Mouse (Mus musculus) heart, embryonic 12.5 days (tissue): Measurements from ENCODE around the gene Csmd2. TPM values are rescaled to one million over a fixed set of nuclear protein-coding genes. Genes with fewer than 3 reads are reported as not detected.

Experiments used
- ATAC-seq: fragments of 200-750 bp; cut with Nextera tagmentation; 2 replicates; pipeline ENCODE4 v1.8.0; 2017; ENCODE audit warnings: moderate TSS enrichment, moderate library complexity; ENCODE audit not compliant: insufficient number of reproducible peaks, low FRiP score
- H3K27ac ChIP-seq: fragments of 300-500 bp; sonication (generic); 2 replicates; pipeline ENCODE4 v1.5.1; 2016; ENCODE audit warnings: mild to moderate bottlenecking, moderate library complexity; ENCODE audit not compliant: poor library complexity, severe bottlenecking
- H3K27me3 ChIP-seq: fragments of 300-500 bp; sonication (generic); replicated peaks from 2 replicates; pipeline ENCODE4 v1.6.1; 2016; ENCODE audit warnings: mild to moderate bottlenecking, moderate library complexity
- H3K36me3 ChIP-seq: fragments of 300-500 bp; sonication (generic); 2 replicates; pipeline ENCODE4 v1.6.1; 2016; ENCODE audit warnings: mild to moderate bottlenecking, moderate library complexity
- H3K4me1 ChIP-seq: fragments of 300-500 bp; sonication (generic); replicated peaks from 2 replicates; pipeline ENCODE4 v1.6.1; 2016; ENCODE audit warnings: mild to moderate bottlenecking
- H3K4me2 ChIP-seq: fragments of 300-500 bp; sonication (generic); 2 replicates; pipeline ENCODE4 v1.6.1; 2016; ENCODE audit warnings: mild to moderate bottlenecking, moderate library complexity
- H3K4me3 ChIP-seq: fragments of 300-500 bp; sonication (generic); 2 replicates; pipeline ENCODE4 v1.5.1; 2016; ENCODE audit warnings: mild to moderate bottlenecking
- H3K9ac ChIP-seq: fragments of 300-500 bp; sonication (generic); 2 replicates; pipeline ENCODE4 v1.6.1; 2016; ENCODE audit warnings: mild to moderate bottlenecking, moderate library complexity
- H3K9me3 ChIP-seq: fragments of 300-500 bp; sonication (generic); replicated peaks from 2 replicates; pipeline ENCODE4 v1.6.1; 2016; ENCODE audit warnings: mild to moderate bottlenecking, moderate library complexity
- WGBS: fragments of 180-500 bp; shearing (Covaris S2); methylation state at CpG from one replicate; pipeline ENCODE4 v1.1.7; 2016; 5-methylcytosine and 5-hydroxymethylcytosine counted together
- polyA plus RNA-seq: library from polyadenylated mRNA; unstranded; fragments of >200 nt; fragmentation: Nextera tagmentation; extraction: Ambion mirVana; gene quantifications from 2 replicates; pipeline ENCODE4 v1.2.1, GENCODE M21; 2016

The Csmd2 gene
- polyA plus RNA-seq, 1 experiment from 2014 or later = 0.06 TPM

DNA sequence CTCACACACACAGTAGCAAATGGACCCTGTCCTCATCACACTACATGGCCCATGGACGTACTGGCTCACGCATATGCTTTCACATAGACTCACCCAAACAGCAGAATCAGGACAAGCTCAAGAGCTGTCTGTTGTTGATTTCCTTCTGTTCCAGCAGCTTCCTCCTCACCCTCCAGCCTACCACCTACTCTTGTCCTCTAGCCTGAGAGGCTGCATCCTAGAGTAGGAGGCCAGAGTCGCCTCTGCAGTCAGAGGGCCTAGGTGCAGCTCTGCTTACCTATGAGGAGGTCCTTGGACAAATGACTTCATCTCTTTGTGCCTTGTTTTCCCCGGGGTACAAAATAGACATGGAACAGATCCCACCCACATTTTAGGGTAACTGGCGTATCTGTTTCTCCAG is 403.8 kb downstream of the Csmd2 start:
- H3K36me3 ChIP-seq = no peaks in the 10 kb centered on the region
- H3K4me1 ChIP-seq = no peaks in the 10 kb centered on the region; the same call in 1 of the 2 replicates
- no peak overlapping the region for H3K4me2 ChIP-seq
- no peak for ATAC-seq
- no peak overlapping the region for H3K27ac ChIP-seq
- H3K9ac ChIP-seq = no peak overlapping the region
- no peak overlapping the region for H3K4me3 ChIP-seq
- H3K27me3 ChIP-seq = no peaks in the 10 kb centered on the region; the same call in 1 of the 2 replicates
- WGBS = 82% methylated on average over 5 of the region's 5 CpGs
- H3K9me3 ChIP-seq = no peaks in the 10 kb centered on the region

DNA sequence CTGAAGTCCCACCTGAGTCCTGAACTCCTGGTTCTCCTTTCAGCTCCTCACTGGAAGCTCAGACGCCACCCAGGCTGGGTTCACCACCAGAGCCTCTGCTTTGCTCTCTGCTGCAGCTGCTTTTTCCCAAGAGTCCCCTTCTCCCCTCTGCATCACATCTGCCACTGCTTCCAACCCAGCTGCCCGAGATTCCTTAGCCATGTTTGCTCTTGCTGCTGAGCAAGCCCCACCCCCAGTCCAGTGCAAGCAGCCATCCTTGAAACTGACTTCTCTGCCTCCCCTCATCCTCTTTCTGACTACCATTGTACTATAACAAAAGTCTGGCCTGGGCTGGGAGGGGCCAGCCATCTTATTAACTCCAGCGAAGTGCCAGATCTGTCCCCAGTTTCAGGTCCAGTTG is 404.6 kb downstream of the Csmd2 start:
- 49% methylated on average over 3 of the region's 3 CpGs for WGBS
- no peaks in the 10 kb centered on the region; the same call in 1 of the 2 replicates for H3K4me1 ChIP-seq
- H3K9ac ChIP-seq = no peak overlapping the region
- H3K27ac ChIP-seq = no peak overlapping the region
- ATAC-seq = no peak
- no peak overlapping the region for H3K4me2 ChIP-seq
- no peak overlapping the region for H3K4me3 ChIP-seq
- H3K36me3 ChIP-seq = no peaks in the 10 kb centered on the region
- H3K9me3 ChIP-seq = no peaks in the 10 kb centered on the region
- H3K27me3 ChIP-seq = no peaks in the 10 kb centered on the region; the same call in 1 of the 2 replicates

DNA sequence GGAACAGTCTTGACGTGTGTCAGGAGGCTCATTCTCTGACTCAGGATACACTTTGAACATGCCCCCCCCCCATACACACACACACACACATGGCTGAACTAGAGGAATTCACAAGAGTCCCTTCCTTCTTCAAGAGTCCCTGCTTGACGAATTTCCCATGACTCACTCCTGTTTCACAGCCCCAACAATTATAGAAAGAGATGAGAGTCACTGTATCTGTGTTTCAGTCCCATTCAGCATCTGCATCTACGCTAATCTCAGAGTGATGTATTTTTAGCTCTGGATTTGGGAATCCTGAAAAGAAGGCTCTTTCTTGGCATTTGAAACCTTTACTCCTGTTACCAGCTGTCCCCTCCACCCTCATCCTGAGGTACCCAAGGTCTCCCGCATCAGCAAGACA is 406.2 kb downstream of the Csmd2 start:
- no peak overlapping the region for H3K27ac ChIP-seq
- no peaks in the 10 kb centered on the region for H3K9me3 ChIP-seq
- H3K4me3 ChIP-seq = no peak overlapping the region
- H3K27me3 ChIP-seq = no peaks in the 10 kb centered on the region; the same call in 1 of the 2 replicates
- ATAC-seq = no peak
- no peak overlapping the region for H3K9ac ChIP-seq
- WGBS = 71% methylated on average over 4 of the region's 4 CpGs
- H3K4me1 ChIP-seq = peaks cover 7% of the 10 kb centered on the region
- no peaks in the 10 kb centered on the region for H3K36me3 ChIP-seq
- H3K4me2 ChIP-seq = no peak overlapping the region

DNA sequence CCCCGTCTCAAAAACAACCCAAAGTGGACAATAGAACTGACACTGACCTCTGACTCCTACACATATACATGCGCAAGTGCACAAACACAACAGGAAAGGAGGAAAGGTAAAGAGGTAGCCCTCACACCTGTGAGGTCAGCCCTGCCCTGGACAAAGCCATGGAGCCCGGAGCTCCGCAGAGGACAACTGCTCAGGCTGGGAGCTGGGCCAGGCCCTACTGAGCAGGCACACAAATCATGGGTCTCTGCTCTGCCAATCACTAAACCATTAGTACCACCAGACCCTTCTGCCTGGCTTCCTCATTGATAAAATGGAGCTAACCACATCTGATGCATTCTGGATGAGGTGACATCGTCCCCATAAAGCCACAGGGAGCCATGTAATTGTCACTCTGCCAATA is 409.0 kb downstream of the Csmd2 start:
- no peaks in the 10 kb centered on the region for H3K27me3 ChIP-seq
- H3K4me2 ChIP-seq = no peak overlapping the region
- H3K36me3 ChIP-seq = no peaks in the 10 kb centered on the region
- H3K4me3 ChIP-seq = no peak overlapping the region
- no peaks in the 10 kb centered on the region for H3K9me3 ChIP-seq
- no peak for ATAC-seq
- WGBS = 88% methylated on average over 5 of the region's 5 CpGs
- H3K9ac ChIP-seq = no peak overlapping the region
- no peak overlapping the region for H3K27ac ChIP-seq
- H3K4me1 ChIP-seq = peaks cover 13% of the 10 kb centered on the region

DNA sequence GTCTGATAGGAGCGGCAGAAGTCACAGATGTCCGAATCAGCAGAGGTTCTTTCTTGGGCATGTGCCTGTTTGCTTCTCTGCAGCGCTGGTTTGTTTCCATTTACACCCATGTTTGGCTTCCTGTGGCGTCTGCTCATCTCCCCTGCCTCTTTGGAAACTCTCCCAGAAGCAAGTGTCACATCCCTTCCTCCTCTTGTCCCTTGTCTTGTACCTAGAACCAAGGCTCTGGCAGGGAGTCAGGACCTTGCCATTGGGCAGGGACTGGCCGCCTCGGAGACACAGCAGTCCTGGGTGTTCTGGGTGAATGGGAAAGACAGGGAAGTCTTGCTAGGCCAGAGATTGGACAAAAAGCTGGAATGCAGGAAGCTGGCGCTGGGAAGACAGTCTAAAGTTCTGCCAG is 410.1 kb downstream of the Csmd2 start:
- no peaks in the 10 kb centered on the region for H3K27me3 ChIP-seq
- no peaks in the 10 kb centered on the region for H3K9me3 ChIP-seq
- H3K36me3 ChIP-seq = no peaks in the 10 kb centered on the region
- no peak; the same call in 1 of the 2 replicates for ATAC-seq
- peaks cover 13% of the 10 kb centered on the region for H3K4me1 ChIP-seq
- no peak overlapping the region for H3K9ac ChIP-seq
- 63% methylated on average over 7 of the region's 7 CpGs for WGBS
- H3K27ac ChIP-seq = no peak overlapping the region
- no peak overlapping the region for H3K4me2 ChIP-seq
- no peak overlapping the region for H3K4me3 ChIP-seq

DNA sequence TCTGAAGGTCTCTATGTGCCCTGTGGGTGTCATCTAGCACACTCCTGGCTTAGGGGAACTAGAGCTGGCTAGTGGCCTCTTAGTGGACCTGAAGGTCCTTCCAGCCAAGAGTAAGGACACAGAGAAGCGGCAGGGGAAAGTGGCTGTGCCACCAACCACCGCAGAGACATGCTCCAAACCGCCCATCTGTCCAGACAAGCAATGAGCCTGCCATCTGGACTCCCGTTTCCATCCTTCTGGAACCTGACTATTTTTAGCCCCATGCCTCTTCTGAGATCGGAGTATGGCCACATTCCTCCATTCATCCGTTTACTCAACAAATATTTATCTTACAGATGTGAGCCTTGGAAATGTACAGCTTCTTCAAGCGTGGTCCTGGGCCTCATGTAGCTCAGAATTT is 411.3 kb downstream of the Csmd2 start:
- no peak overlapping the region for H3K4me2 ChIP-seq
- H3K36me3 ChIP-seq = no peaks in the 10 kb centered on the region
- ATAC-seq = no peak
- no peak overlapping the region for H3K27ac ChIP-seq
- H3K4me1 ChIP-seq = peaks cover 13% of the 10 kb centered on the region
- H3K9ac ChIP-seq = no peak overlapping the region
- WGBS = 36% methylated on average over 7 of the region's 7 CpGs
- H3K4me3 ChIP-seq = no peak overlapping the region
- H3K27me3 ChIP-seq = no peaks in the 10 kb centered on the region
- no peaks in the 10 kb centered on the region for H3K9me3 ChIP-seq

DNA sequence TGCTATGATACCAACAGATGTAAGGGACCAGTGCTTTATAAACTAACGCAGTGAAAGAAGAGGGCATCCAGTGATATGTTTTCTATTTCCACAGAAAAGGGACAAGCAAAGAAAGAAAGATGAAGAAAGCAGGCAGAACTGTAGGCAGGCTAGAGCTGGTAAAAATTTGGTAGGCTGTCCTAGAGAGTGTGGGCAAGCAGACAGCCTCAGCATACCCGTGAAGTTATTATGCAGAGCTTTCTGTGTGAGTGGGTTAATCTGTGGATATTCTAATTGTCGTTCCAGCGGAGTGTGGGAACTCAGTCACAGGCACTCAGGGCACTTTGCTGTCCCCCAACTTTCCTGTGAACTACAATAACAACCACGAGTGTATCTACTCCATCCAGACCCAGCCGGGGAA is 412.4 kb downstream of the Csmd2 start:
- Histone ChIP-seq H3K36me3 (no peaks in the 10 kb centered on the region), H3K4me3 (no peak overlapping the region), H3K9me3 (no peaks in the 10 kb centered on the region), H3K27ac (no peak overlapping the region), H3K27me3 (no peaks in the 10 kb centered on the region), H3K9ac (no peak overlapping the region), H3K4me1 (peaks cover 13% of the 10 kb centered on the region), H3K4me2 (no peak overlapping the region)
- 74% methylated on average over 6 of the region's 6 CpGs for WGBS
- no peak for ATAC-seq

DNA sequence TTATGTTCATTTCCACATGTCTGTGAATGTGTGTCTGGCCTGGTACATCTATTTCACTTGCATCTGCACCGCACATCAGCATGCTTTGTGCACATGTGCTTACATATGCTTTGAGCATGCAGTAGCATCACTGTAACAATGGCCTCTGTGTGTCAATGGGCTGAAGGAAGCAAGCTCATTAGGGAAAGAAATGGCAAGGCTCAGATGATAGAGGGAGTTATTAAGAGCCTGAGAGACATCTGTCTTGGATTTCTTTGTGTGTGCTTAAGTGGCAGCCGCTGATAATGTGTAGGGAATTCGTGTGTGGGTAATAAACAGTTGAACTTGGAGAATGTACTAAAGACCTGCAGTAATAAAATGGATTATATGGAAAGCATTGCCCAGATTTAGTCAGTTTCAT is 413.9 kb downstream of the Csmd2 start:
- H3K4me3 ChIP-seq = no peak overlapping the region
- peaks cover 13% of the 10 kb centered on the region for H3K4me1 ChIP-seq
- H3K27me3 ChIP-seq = no peaks in the 10 kb centered on the region
- no peak overlapping the region for H3K27ac ChIP-seq
- H3K9ac ChIP-seq = no peak overlapping the region
- 73% methylated on average over 3 of the region's 3 CpGs for WGBS
- ATAC-seq = no peak
- no peak overlapping the region for H3K4me2 ChIP-seq
- no peaks in the 10 kb centered on the region for H3K36me3 ChIP-seq
- H3K9me3 ChIP-seq = no peaks in the 10 kb centered on the region; the same call in 1 of the 2 replicates

DNA sequence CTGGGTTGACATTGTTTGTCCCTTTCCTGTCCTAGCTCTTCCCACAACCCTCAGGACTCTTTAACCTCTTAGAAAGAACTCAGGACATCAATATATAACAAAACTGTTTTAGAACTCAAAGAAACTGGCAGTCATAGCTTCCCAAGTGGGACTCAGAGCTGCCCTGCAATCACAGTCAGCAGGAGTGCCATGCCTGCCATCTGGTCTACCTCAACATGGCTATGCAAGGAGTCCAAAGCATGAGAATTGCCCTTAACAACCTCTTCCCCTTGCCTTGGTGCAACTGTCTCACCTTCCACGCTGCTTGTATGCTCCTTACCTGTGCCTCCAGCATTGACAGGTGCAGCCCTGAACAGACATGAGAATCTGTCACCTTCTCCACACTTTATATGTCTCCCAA is 415.0 kb downstream of the Csmd2 start:
- Histone ChIP-seq H3K4me2 (no peak overlapping the region), H3K27me3 (no peaks in the 10 kb centered on the region), H3K4me3 (no peak overlapping the region), H3K4me1 (peaks cover 13% of the 10 kb centered on the region), H3K27ac (no peak overlapping the region), H3K9me3 (no peaks in the 10 kb centered on the region; the same call in 1 of the 2 replicates), H3K9ac (no peak overlapping the region), H3K36me3 (no peaks in the 10 kb centered on the region)
- 73% methylated on average over 1 of the region's 1 CpGs for WGBS
- ATAC-seq = no peak

DNA sequence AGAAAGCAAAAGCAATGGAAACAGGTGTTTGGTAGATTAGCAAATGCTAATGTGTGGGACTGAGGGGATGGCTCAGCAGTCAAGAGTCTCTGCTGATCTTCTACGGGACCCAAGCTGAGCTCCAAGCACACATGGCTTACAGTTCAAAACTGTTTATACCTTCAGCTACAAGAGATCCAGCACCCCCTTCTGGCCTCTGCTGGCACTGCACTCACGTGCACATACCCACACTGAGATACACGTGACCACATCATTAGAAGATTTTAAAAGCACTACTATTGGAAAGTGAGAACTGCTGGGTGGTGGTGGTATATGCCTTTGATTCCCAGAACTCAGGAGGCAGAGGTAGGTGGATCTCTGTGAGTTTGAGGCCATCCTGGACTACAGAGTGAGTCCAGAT is 417.9 kb downstream of the Csmd2 start:
- no peak overlapping the region for H3K27ac ChIP-seq
- H3K4me3 ChIP-seq = no peak overlapping the region
- no peaks in the 10 kb centered on the region for H3K36me3 ChIP-seq
- H3K9ac ChIP-seq = no peak overlapping the region
- H3K4me1 ChIP-seq = no peaks in the 10 kb centered on the region
- no peak overlapping the region for H3K4me2 ChIP-seq
- ATAC-seq = no peak
- no peaks in the 10 kb centered on the region; the same call in 1 of the 2 replicates for H3K9me3 ChIP-seq
- 90% methylated on average over 3 of the region's 3 CpGs for WGBS
- no peaks in the 10 kb centered on the region for H3K27me3 ChIP-seq

DNA sequence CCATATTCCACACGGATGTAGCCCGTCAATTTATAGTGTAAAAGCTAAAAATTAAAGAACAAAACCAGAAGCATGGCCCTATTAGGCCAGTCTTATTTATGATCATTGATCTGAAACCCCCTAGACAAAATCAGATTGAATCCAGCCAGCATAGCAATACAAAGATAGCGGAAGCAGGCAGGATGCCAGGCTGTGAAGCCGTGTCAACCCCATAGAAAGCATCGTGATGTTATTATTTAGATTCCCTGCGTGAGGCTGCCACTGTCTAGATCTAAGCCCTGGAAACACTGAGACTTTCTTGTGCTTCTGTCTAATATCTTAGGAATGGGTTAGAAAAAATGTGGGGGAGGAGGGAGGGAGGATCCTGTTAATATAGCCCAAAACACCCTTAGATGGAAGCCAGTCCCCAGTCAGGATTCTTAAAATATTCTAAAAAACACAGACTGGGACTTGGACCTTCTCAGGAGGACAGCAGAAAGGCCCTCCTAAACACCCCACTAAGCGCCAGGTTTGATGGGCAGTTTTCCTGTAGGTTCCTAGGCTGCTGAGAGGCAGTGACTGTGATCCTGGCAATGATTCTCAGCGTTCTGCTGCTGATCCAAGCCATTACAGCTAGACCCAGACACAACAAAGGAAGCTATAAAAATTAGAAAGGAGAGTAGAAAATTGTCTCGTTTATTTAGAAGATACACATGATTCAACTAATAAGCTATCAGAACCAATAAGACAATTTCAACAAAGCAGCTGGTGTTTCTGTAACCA is 419.6 kb downstream of the Csmd2 start:
- 73% methylated on average over 9 of the region's 9 CpGs for WGBS
- ATAC-seq = no peak

More for the DNA sequence above, 419.6 kb downstream of the Csmd2 start:
- Histone ChIP-seq H3K9me3 (no peaks in the 10 kb centered on the region; the same call in 1 of the 2 replicates), H3K4me2 (no peak overlapping the region), H3K4me1 (no peaks in the 10 kb centered on the region), H3K27me3 (no peaks in the 10 kb centered on the region), H3K27ac (no peak overlapping the region), H3K4me3 (no peak overlapping the region), H3K36me3 (no peaks in the 10 kb centered on the region), H3K9ac (no peak overlapping the region)
